Mouse (Mus musculus): Measurements from ENCODE around the gene H2-Aa. TPM values are rescaled to one million over a fixed set of nuclear protein-coding genes. Genes with fewer than 3 reads are reported as not detected.

The H2-Aa gene
- polyA plus RNA-seq, 1 experiment from 2014 or later = 0.21 TPM

DNA sequence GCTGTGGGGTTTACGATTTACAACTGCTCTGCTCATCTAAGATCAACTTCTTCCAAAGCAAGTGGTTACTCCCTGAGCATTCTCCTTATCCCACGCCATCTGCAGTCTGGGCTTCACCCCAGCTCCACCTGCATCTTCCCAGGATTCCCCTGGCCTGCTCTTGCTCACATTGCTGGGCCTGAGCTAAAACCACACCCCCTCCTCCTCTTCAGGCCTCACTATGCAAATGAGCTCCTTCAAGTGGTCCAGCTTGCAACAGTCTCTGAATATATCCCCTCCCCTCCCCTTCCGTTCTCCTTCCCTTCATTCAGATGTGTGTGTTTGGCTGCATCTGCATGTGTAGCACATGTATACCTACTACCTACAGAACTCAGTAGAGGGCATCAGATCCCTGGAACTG is 11.7 kb upstream of the H2-Aa start:
- no peak overlapping the region for H3K4me3 ChIP-seq
- H3K9ac ChIP-seq = no peak overlapping the region

DNA sequence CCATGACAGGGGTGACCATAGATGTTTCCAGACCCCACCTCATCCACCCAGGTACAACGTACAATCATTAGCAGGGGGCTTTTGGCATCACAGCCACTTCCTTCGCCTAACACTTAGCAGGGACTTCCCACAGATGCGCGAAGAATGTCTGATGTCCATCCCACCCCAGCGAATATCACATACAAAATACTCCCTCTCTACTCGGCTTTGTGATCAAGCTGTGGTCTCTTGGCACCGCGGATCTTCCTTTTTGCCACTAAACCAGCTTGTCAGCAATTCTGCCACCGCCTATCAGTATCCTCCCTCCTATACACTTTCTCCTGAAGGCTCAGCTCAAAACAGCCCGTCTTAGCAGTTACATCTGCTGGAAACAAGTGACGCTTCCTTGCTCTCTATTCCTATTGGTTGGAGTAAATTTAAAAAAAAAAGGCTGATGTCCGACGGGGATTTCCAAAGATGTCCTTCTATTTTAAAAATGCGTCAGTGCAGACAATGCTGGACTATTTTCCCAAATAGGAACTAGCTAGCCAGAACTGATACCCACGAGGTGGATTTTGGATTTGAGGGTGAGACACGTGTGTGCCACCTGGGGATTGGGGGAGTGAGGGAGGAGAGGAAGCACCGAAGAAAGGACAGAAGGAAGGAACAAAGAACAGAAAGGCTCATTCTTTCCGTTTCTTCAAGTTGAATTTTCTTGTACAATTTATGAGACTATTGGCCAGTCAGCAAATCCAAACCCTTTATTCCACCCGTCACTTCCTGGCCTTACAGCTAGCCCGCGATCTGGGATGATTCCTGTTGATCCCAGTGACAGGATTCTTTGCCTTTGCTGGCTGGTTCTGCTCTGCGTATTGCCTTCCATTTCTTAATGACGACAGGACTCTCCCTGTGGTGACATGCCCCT is 8.5 kb upstream of the H2-Aa start:
- H3K9me3 ChIP-seq (replicated peaks) = no peaks in the 10 kb centered on the region
- no peak overlapping the region; the same call in 1 of the 2 replicates for H3K9ac ChIP-seq
- ATAC-seq = peak; percentile 83
- no peak overlapping the region for H3K27ac ChIP-seq
- no peaks in the 10 kb centered on the region for H3K36me3 ChIP-seq (ENCODE audit: poor library complexity, severe bottlenecking)
- peak overlapping the region; percentile 31 for H3K4me3 ChIP-seq
- peaks cover 7% of the 10 kb centered on the region; the same call in 1 of the 2 replicates for H3K4me1 ChIP-seq
- H3K27me3 ChIP-seq = no peaks in the 10 kb centered on the region
- peak overlapping the region; percentile 55 for H3K4me2 ChIP-seq
- 23% methylated on average over 23 of the region's 23 CpGs for WGBS

More for the DNA sequence above, 11.7 kb upstream of the H2-Aa start:
- H3K4me1 ChIP-seq = peaks cover 7% of the 10 kb centered on the region; the same call in 1 of the 2 replicates
- 52% methylated on average over 3 of the region's 3 CpGs for WGBS
- H3K9me3 ChIP-seq (replicated peaks) = no peaks in the 10 kb centered on the region
- H3K4me2 ChIP-seq = no peak overlapping the region
- no peaks in the 10 kb centered on the region for H3K36me3 ChIP-seq (ENCODE audit: poor library complexity, severe bottlenecking)
- no peak overlapping the region for H3K27ac ChIP-seq
- no peaks in the 10 kb centered on the region for H3K27me3 ChIP-seq
- no peak for ATAC-seq

DNA sequence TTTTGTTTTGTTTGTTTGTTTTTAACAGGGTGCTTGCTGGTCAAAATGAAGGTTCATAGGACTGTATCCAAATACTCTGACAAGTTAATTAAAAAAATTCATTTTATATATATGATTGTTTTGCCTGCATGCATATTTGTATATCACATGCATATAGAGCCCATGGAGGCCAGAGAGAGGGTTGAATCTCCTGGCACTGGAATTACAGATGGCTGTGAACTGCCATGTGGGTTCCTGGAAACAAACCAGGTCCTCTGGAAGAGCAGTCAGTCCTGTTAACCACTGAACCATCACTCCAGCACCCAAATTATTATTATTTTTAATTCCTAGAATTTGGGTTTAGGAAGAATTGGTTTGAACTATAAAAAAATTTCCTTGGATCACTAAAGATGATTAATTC is 7.7 kb upstream of the H2-Aa start:
- no peak for ATAC-seq
- Histone ChIP-seq H3K4me3 (no peak overlapping the region), H3K36me3 (ENCODE audit: poor library complexity, severe bottlenecking) (no peaks in the 10 kb centered on the region), H3K4me1 (peaks cover 7% of the 10 kb centered on the region; the same call in 1 of the 2 replicates), H3K9me3 (replicated peaks) (no peaks in the 10 kb centered on the region), H3K4me2 (no peak overlapping the region), H3K27me3 (no peaks in the 10 kb centered on the region), H3K27ac (no peak overlapping the region), H3K9ac (no peak overlapping the region)

DNA sequence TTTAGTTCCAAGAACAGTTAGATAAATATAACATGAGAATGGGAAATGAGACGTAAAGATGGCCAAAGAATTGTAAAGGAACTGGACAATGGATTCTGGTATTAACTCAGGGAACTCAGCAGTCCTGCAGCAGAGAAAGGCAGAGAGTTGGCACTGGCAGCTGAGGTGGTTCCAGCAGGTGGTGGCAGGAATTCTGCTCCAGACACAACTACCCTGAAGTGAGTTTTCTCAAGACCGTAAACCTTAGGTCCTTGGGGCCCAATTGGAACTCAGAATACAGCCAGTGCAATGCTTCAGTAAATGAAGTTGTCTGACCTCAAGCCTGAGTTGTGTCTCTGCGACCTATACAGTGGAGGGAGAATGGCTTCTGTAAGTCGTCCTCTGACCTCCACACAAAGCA is 6.6 kb upstream of the H2-Aa start:
- ATAC-seq = no peak
- 65% methylated on average over 4 of the region's 4 CpGs for WGBS

DNA sequence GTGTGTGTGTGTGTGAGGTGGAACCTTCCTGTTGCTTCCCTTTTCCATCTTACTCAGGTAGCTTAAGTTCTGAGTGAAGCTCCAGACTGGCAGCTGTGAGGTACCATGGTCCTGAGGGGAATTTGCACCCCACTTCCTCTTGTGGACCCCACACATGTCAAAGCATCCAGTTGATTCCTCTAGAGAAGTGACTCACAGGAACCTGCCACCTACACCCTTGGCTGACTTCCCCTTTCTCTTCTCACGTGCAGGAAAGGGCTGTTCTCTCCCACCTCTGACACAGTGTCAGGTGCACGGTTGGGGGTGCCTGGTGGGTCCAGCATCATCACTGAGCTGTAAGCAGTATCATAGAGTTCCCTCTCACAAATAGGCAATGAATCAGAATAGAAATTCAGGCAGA is 5.9 kb upstream of the H2-Aa start:
- WGBS = 58% methylated on average over 2 of the region's 2 CpGs
- H3K27me3 ChIP-seq = no peaks in the 10 kb centered on the region
- H3K9me3 ChIP-seq (replicated peaks) = no peaks in the 10 kb centered on the region
- no peak overlapping the region for H3K4me3 ChIP-seq
- no peak for ATAC-seq
- H3K36me3 ChIP-seq (ENCODE audit: poor library complexity, severe bottlenecking) = no peaks in the 10 kb centered on the region
- no peak overlapping the region for H3K4me2 ChIP-seq
- H3K27ac ChIP-seq = no peak overlapping the region
- H3K9ac ChIP-seq = no peak overlapping the region
- peaks cover 7% of the 10 kb centered on the region; the same call in 1 of the 2 replicates for H3K4me1 ChIP-seq

More for the DNA sequence above, 6.6 kb upstream of the H2-Aa start:
- Histone ChIP-seq H3K27me3 (no peaks in the 10 kb centered on the region), H3K4me3 (no peak overlapping the region), H3K36me3 (ENCODE audit: poor library complexity, severe bottlenecking) (no peaks in the 10 kb centered on the region), H3K9me3 (replicated peaks) (no peaks in the 10 kb centered on the region), H3K9ac (no peak overlapping the region), H3K27ac (no peak overlapping the region), H3K4me1 (peaks cover 7% of the 10 kb centered on the region; the same call in 1 of the 2 replicates), H3K4me2 (no peak overlapping the region)

DNA sequence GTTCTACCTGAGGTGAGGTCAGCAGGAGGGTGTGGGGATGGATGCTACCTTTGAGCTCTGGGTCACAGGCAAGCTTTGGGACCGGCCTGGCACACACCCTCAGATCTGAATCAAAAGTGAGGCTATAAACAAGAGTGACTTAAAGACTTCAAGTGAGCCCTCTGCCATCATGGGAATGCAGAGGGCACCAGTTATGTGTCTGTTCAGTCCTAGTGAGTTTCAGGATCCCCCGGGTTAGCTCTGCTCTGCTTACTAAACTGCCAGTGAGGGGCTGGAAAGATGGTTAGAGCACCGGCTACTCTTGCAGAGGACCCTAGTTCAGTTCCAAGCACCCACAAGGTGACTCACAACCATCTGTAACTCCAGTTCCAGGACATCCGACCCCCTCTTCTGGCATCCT is 4.9 kb upstream of the H2-Aa start:
- no peaks in the 10 kb centered on the region for H3K36me3 ChIP-seq (ENCODE audit: poor library complexity, severe bottlenecking)
- WGBS = 83% methylated on average over 4 of the region's 4 CpGs
- no peaks in the 10 kb centered on the region for H3K9me3 ChIP-seq (replicated peaks)
- H3K4me1 ChIP-seq = 0 out of 2 replicates have a peak, but pooled peaks cover under 1% of the 10 kb centered on the region
- ATAC-seq = no peak
- H3K9ac ChIP-seq = no peak overlapping the region
- no peak overlapping the region for H3K4me3 ChIP-seq
- no peak overlapping the region for H3K27ac ChIP-seq
- H3K27me3 ChIP-seq = no peaks in the 10 kb centered on the region
- H3K4me2 ChIP-seq = no peak overlapping the region

DNA sequence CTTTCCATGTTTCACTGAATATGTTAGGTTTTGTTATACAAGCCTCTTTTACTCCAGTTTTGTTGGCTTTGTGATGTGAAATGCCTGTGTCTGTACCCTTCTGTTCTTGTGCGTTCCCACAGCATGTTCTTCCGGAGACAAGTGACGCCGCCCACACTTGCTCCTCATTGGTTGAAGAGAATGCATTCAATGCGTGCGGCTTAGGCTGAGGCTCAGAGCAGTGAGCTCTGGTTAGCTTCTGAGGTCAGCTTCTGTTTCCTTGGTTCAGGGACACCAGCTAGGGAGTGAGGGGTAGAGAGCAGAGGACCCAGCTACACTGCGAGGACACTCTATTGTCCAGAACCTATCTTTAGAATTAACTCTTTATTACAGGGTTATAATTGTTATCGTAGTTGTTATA is 4.0 kb upstream of the H2-Aa start:
- no peak overlapping the region for H3K27ac ChIP-seq
- 14% methylated on average over 8 of the region's 8 CpGs for WGBS
- no peak overlapping the region for H3K9ac ChIP-seq

DNA sequence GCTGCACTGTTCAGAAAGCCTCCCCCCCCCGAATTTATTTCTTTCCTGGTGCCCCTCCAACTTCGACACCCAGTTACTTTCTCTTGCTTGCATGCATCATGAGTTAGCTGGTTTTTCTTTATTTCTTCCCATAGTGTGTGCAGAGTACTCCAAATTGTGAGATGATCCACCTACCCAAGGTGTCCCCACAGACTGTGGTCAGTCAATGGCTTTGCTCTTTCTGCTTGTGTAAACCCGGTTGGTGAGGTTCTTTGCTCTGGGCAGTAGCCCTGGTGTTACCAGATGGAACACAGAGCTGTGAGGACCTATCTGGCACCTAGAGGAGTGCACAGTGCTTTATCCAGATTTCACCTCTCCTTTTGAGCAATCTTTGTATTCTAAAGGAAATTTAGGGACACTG is 508 bp upstream of the H2-Aa start:
- Histone ChIP-seq H3K4me1 (no peaks in the 10 kb centered on the region), H3K27me3 (no peaks in the 10 kb centered on the region), H3K4me3 (no peak overlapping the region), H3K27ac (no peak overlapping the region), H3K9me3 (replicated peaks) (no peaks in the 10 kb centered on the region), H3K9ac (no peak overlapping the region), H3K4me2 (no peak overlapping the region), H3K36me3 (ENCODE audit: poor library complexity, severe bottlenecking) (no peaks in the 10 kb centered on the region)
- no peak for ATAC-seq
- WGBS = 79% methylated on average over 3 of the region's 3 CpGs

More for the DNA sequence above, 4.0 kb upstream of the H2-Aa start:
- ATAC-seq = peak; percentile 97
- no peaks in the 10 kb centered on the region for H3K27me3 ChIP-seq
- H3K4me1 ChIP-seq = no peaks in the 10 kb centered on the region
- H3K9me3 ChIP-seq (replicated peaks) = no peaks in the 10 kb centered on the region
- no peaks in the 10 kb centered on the region for H3K36me3 ChIP-seq (ENCODE audit: poor library complexity, severe bottlenecking)
- no peak overlapping the region for H3K4me3 ChIP-seq
- no peak overlapping the region for H3K4me2 ChIP-seq

DNA sequence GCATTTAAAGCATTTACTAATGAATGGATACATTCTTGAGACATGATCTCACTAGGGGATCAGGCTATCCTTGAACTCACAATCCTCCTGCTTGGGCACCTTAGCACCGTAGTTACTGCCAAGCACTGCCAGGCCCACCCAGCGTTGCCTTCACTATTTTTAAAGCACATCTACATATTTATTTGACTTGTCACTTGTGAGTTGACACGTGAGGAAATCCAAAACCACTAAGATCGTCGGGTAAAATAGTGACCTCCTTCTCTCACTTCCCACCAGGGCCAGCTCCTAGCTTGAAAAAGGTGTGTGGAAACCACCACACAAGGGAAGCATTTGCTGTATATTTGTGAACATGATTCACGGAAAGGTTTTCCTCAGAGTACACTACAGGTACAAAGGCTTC is 624 bp downstream of the H2-Aa start:
- no peak for ATAC-seq

DNA sequence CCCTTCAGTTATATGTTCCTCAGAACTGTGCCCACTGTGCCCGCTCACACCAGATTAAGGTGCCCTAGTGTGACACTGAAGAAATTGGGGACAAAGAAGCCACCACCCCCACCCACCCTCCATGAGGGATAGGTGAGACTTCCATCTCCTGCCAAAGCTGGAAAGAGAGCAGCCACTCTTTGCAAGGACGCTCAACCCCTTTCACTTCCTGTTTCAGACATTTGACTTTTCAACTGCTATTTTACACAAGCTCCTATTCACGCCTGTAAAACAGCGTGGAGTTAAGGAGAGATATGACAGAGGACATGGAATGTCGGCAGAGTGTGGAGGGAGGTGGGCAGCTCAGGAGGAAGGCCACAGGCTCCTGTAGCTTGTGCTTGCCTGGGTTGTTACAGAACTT is 1.1 kb downstream of the H2-Aa start:
- Histone ChIP-seq H3K27me3 (no peaks in the 10 kb centered on the region), H3K9me3 (replicated peaks) (no peaks in the 10 kb centered on the region), H3K4me2 (no peak overlapping the region), H3K9ac (no peak overlapping the region), H3K27ac (no peak overlapping the region), H3K36me3 (ENCODE audit: poor library complexity, severe bottlenecking) (no peaks in the 10 kb centered on the region), H3K4me3 (no peak overlapping the region), H3K4me1 (no peaks in the 10 kb centered on the region)
- no peak for ATAC-seq
- 79% methylated on average over 5 of the region's 5 CpGs for WGBS

More for the DNA sequence above, 624 bp downstream of the H2-Aa start:
- no peak overlapping the region for H3K4me2 ChIP-seq
- H3K27ac ChIP-seq = no peak overlapping the region
- H3K36me3 ChIP-seq (ENCODE audit: poor library complexity, severe bottlenecking) = no peaks in the 10 kb centered on the region
- H3K4me1 ChIP-seq = no peaks in the 10 kb centered on the region
- H3K27me3 ChIP-seq = no peaks in the 10 kb centered on the region
- H3K4me3 ChIP-seq = no peak overlapping the region
- H3K9me3 ChIP-seq (replicated peaks) = no peaks in the 10 kb centered on the region
- 67% methylated on average over 6 of the region's 6 CpGs for WGBS
- H3K9ac ChIP-seq = no peak overlapping the region

DNA sequence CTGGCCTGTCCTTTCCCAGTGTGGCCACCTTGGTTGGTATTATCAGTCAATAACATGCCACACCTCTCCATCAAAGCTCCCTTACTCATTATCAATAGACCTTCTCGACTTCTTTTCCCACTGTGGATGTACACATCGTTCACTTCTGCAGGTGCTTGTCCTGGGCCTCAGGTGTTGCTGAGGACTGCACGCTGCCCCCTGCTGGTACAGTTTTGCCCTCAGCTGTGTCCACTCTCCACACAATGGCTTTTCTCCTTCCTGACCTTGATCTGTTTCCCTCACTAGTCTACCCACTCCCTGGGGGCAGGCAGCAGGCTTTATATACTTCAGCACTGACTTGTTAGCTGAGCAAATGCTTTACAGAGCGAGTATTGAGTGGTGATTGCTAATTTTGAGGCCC is 1.8 kb downstream of the H2-Aa start:
- Histone ChIP-seq H3K27ac (no peak overlapping the region), H3K27me3 (peaks cover 5% of the 10 kb centered on the region; the same call in 1 of the 2 replicates), H3K36me3 (ENCODE audit: poor library complexity, severe bottlenecking) (no peaks in the 10 kb centered on the region), H3K4me1 (no peaks in the 10 kb centered on the region), H3K9me3 (replicated peaks) (no peaks in the 10 kb centered on the region), H3K9ac (no peak overlapping the region), H3K4me2 (no peak overlapping the region), H3K4me3 (no peak overlapping the region)
- 35% methylated on average over 4 of the region's 4 CpGs for WGBS
- no peak for ATAC-seq

DNA sequence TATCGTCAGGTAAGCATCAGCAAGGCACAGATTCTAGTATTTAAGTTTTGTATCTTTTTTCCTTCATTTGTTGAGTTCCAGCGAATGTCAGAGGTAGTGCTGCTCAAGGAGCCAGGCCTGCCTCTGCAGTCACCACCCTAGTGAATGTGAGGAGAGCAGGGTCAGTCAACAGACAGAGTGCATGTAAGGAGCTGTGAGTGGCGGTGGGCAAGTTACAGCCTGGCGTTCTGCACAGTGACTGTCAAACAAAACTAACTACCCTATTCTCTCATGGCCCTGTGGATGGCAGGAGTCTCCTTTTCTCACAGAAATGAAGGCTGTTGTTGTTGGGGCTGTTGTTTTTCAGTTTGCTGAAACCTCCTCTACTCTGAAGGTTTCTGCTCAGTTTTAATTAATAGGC is 2.3 kb downstream of the H2-Aa start:
- Histone ChIP-seq H3K4me3 (no peak overlapping the region), H3K9me3 (replicated peaks) (no peaks in the 10 kb centered on the region), H3K4me1 (no peaks in the 10 kb centered on the region), H3K27me3 (peaks cover 5% of the 10 kb centered on the region; the same call in 1 of the 2 replicates), H3K27ac (no peak overlapping the region), H3K4me2 (no peak overlapping the region), H3K36me3 (ENCODE audit: poor library complexity, severe bottlenecking) (no peaks in the 10 kb centered on the region), H3K9ac (no peak overlapping the region)
- 77% methylated on average over 4 of the region's 4 CpGs for WGBS
- no peak for ATAC-seq

All from forebrain, embryonic 13.5 days (tissue).